Comparison of ENCODE assay signal across 19 mouse cellular contexts in the genomic region with DNA sequence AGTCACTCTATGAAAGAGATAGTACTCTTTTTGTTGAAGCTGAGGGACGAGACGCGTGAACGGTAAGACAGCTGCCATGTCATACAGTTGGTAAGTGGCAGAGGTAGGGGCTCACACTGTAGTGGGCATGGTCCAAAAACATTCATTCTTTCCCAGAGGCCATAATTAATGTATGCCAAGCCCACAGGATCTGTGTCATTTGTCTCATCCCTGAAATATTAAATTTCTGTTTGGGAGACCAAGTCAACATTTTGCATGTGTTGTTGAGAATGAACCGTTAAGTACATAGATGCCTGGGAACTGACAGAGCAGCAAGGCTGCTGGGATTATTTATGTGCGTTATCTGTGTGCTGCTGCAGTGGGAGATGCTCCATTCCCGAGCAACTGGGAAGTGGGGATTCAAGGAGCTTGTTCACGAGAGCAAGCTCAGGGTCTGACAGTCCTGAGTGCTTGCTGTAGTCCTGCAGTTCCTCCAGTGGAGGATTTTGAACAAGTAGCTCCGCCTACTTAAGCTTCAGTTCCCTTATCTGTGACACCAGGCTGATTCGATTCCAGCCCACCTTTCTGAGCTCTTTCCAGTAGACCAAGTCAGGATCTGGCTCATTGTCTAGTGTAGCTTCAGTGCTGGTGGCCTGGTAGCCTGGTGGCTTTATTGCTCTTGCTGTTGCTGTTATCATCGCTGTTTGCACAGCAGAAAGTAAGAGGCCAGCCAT. TPM values are rescaled to one million over a fixed set of nuclear protein-coding genes. Genes with fewer than 3 reads are reported as not detected.
A peak's percentile ranks its signal among the peaks of the same experiment; 100 is the strongest.
DNase-seq lines count a peak whose midpoint lies in the region; ATAC-seq and TF ChIP-seq lines count a peak whose summit lies in the region.
"Had no signal": no experiment of that assay in that cellular context is flagged by ENCODE, and none has a peak within 500 bp of the region (broad histone marks: within the 10 kb centered on the region; RNA-seq: fewer than 3 reads in every experiment).

No protein-coding gene starts in this region.

- peak; percentile 30 to 35; a peak in 2 of 4 replicates for TF ChIP-seq EP300 in MEL (IDR thresholded peaks at IDR 0.05; ENCODE audit: low read depth in 1 of 2, low read length in 2 of 2)
- peak; percentile 57 for TF ChIP-seq EP300 in liver, embryonic 14.5 days (IDR thresholded peaks at IDR 0.05; ENCODE audit: low read depth)

- H3K27me3 ChIP-seq in MEL (ENCODE audit: control insufficient read depth in 1 of 2, insufficient read depth in 2 of 2, low read length in 2 of 2) = no peaks in the 10 kb centered on the region
- H3K27me3 ChIP-seq in liver, embryonic 14.5 days (ENCODE audit: control insufficient read depth, insufficient read depth, low read length) = no peaks in the 10 kb centered on the region
- no peaks in the 10 kb centered on the region for H3K27me3 ChIP-seq in hindbrain, embryonic 16.5 days (replicated peaks; ENCODE audit: control insufficient read depth, insufficient read depth, low read length)
- H3K27me3 ChIP-seq: kidney, embryonic 15.5 days; limb, embryonic 12.5 days had no signal

- H3K9ac ChIP-seq in MEL (ENCODE audit: control insufficient read depth, low read depth, low read length, poor library complexity, severe bottlenecking) = peak overlapping the region; percentile 39
- H3K9ac ChIP-seq in liver, embryonic 14.5 days (replicated peaks) = no peak overlapping the region
- no peak overlapping the region for H3K9ac ChIP-seq in hindbrain, embryonic 16.5 days (ENCODE audit: low read depth, low read length)
- H3K9ac ChIP-seq: kidney, embryonic 15.5 days; limb, embryonic 12.5 days had no signal

- peak overlapping the region in 1 of 2 experiments; percentile 4; a peak in 1 of 4 replicates for H3K4me3 ChIP-seq in MEL (ENCODE audit: control insufficient read depth in 1 of 2, insufficient read depth in 1 of 2, low read depth in 2 of 2, low read length in 2 of 2)
- H3K4me3 ChIP-seq in liver, embryonic 14.5 days (ENCODE audit: insufficient read depth in 1 of 2, low read depth in 2 of 2, low read length in 2 of 2) = no peak overlapping the region
- H3K4me3 ChIP-seq in hindbrain, embryonic 16.5 days (ENCODE audit: low read length) = no peak overlapping the region
- H3K4me3 ChIP-seq: erythroblast, embryonic 14.5 days; gastrocnemius, adult 2 months; kidney, embryonic 15.5 days; left cerebral cortex, adult 2 months; limb, embryonic 12.5 days; midbrain, embryonic 10.5 days had no signal

- H3K79me2 ChIP-seq in MEL (ENCODE audit: control insufficient read depth, insufficient read depth, low read length, poor library complexity) = no peaks in the 10 kb centered on the region

- no peak for TF ChIP-seq POLR2A in MEL (IDR thresholded peaks at IDR 0.05; ENCODE audit: control insufficient read depth in 1 of 2, insufficient read depth in 1 of 2, low read depth in 1 of 2, low read length in 2 of 2, poor library complexity in 1 of 2)

- no peak overlapping the region; the same call in none of the 2 replicates for H3K4me2 ChIP-seq in liver, embryonic 14.5 days (ENCODE audit: low read depth)
- H3K4me2 ChIP-seq in hindbrain, embryonic 16.5 days (ENCODE audit: low read length) = no peak overlapping the region
- H3K4me2 ChIP-seq: kidney, embryonic 15.5 days; limb, embryonic 12.5 days had no signal

- TF ChIP-seq RAD21 in MEL (IDR thresholded peaks at IDR 0.05; ENCODE audit: low read depth, low read length) = no peak

- H3K36me3 ChIP-seq in MEL (ENCODE audit: control insufficient read depth in 1 of 2, insufficient read depth in 2 of 2, low read length in 2 of 2) = peaks cover 0 to 25% of the 10 kb centered on the region in 2 experiments; a peak in 2 of 4 replicates
- no peaks in the 10 kb centered on the region for H3K36me3 ChIP-seq in liver, embryonic 14.5 days (replicated peaks; ENCODE audit: control insufficient read depth, insufficient read depth, low read depth)
- no peaks in the 10 kb centered on the region for H3K36me3 ChIP-seq in hindbrain, embryonic 16.5 days (ENCODE audit: control insufficient read depth, insufficient read depth, low read length)
- H3K36me3 ChIP-seq: kidney, embryonic 15.5 days; limb, embryonic 12.5 days; midbrain, embryonic 10.5 days had no signal

- DNase-seq in MEL (ENCODE audit: low read depth, low spot score) = peak; percentile 89
- peak; percentile 47 to 52 (median 52) for DNase-seq in liver, embryonic 14.5 days (ENCODE audit: low read depth in 3 of 3, low spot score in 3 of 3)
- no peak for DNase-seq in lung, postnatal 25 days (ENCODE audit: low spot score)
- no peak for DNase-seq in thymus, adult 18-20 months
- DNase-seq: adrenal gland, adult 8-10 months; cerebellum, postnatal 10 days; gastrocnemius, adult 2 months; heart, postnatal 14 days; right cerebral cortex, postnatal 14 days had no signal

- TF ChIP-seq CTCF in MEL (IDR thresholded peaks at IDR 0.05 in 2 of 3, conservative IDR thresholded peaks at IDR 0.05 in 1 of 3; ENCODE audit: control insufficient read depth in 1 of 3, insufficient read depth in 1 of 3, low read depth in 2 of 3, low read length in 3 of 3, poor library complexity in 1 of 3, severe bottlenecking in 1 of 3) = no peak
- TF ChIP-seq CTCF in liver, embryonic 14.5 days (IDR thresholded peaks at IDR 0.05; ENCODE audit: low read depth) = 0 out of 2 replicates have a peak, but pooled peaks have one; percentile 3

- peak; percentile 80 for ATAC-seq in erythroblast, adult 5-6 weeks (replicated peaks; ENCODE audit: low FRiP score, poor library complexity, severe bottlenecking)
- ATAC-seq in liver, embryonic 14.5 days (ENCODE audit: insufficient read depth) = peak; percentile 85
- ATAC-seq in neutrophil, adult 5-6 weeks (ENCODE audit: extremely low read depth, insufficient number of reproducible peaks, low FRiP score, poor library complexity, severe bottlenecking) = peak; percentile 69
- ATAC-seq in hindbrain, embryonic 16.5 days = no peak
- ATAC-seq: forebrain, embryonic 16.5 days; lung, postnatal 0 days had no signal

- peaks cover 9 to 15% of the 10 kb centered on the region in 2 experiments for H3K4me1 ChIP-seq in MEL (ENCODE audit: control insufficient read depth in 1 of 2, insufficient read depth in 2 of 2, low read length in 2 of 2)
- peaks cover 7 to 11% of the 10 kb centered on the region in 2 experiments for H3K4me1 ChIP-seq in liver, embryonic 14.5 days (replicated peaks; ENCODE audit: control insufficient read depth in 2 of 2, insufficient read depth in 2 of 2, low read length in 1 of 2)
- no peaks in the 10 kb centered on the region for H3K4me1 ChIP-seq in hindbrain, embryonic 16.5 days (ENCODE audit: control insufficient read depth, insufficient read depth, low read depth, low read length)
- H3K4me1 ChIP-seq: kidney, embryonic 15.5 days; limb, embryonic 12.5 days had no signal

- no peaks in the 10 kb centered on the region for H3K9me3 ChIP-seq in MEL (replicated peaks; ENCODE audit: insufficient read depth, low read length)
- no peaks in the 10 kb centered on the region for H3K9me3 ChIP-seq in liver, embryonic 14.5 days (ENCODE audit: control insufficient read depth, low read length)
- H3K9me3 ChIP-seq in hindbrain, embryonic 16.5 days (ENCODE audit: control insufficient read depth, low read length) = no peaks in the 10 kb centered on the region
- H3K9me3 ChIP-seq: kidney, embryonic 15.5 days; limb, embryonic 12.5 days; midbrain, embryonic 10.5 days had no signal

- peak overlapping the region; percentile 19 for H3K27ac ChIP-seq in MEL (ENCODE audit: control insufficient read depth, low read depth, low read length)
- no peak overlapping the region for H3K27ac ChIP-seq in liver, embryonic 14.5 days
- no peak overlapping the region for H3K27ac ChIP-seq in hindbrain, embryonic 16.5 days (ENCODE audit: low read depth, low read length)
- H3K27ac ChIP-seq: gastrocnemius, adult 2 months; kidney, embryonic 15.5 days; left cerebral cortex, adult 2 months; limb, embryonic 12.5 days; midbrain, embryonic 10.5 days had no signal

- WGBS in liver, embryonic 14.5 days (ENCODE audit: insufficient replicate concordance) = 43% methylated on average over 11 of the region's 11 CpGs
- WGBS in hindbrain, embryonic 16.5 days = 79% methylated on average over 11 of the region's 11 CpGs

TF ChIP-seq in MEL, 35 proteins besides CTCF, POLR2A, EP300 and RAD21:
- TF ChIP-seq TAL1 (IDR thresholded peaks at IDR 0.05; ENCODE audit: low read length) = peak; percentile 56
- TF ChIP-seq KAT2A (conservative IDR thresholded peaks at IDR 0.05; ENCODE audit: low read depth, low read length) = no peak
- TF ChIP-seq ZC3H11A (IDR thresholded peaks at IDR 0.05; ENCODE audit: low read depth, low read length) = no peak
- no peak for TF ChIP-seq POLR2AphosphoS2 (IDR thresholded peaks at IDR 0.05; ENCODE audit: low read length)
- TF ChIP-seq TCF12 (IDR thresholded peaks at IDR 0.05; ENCODE audit: low read depth, low read length) = peak; percentile 43; the same call in 1 of the 2 replicates
- peak; percentile 66 for TF ChIP-seq GATA1 (IDR thresholded peaks at IDR 0.05; ENCODE audit: low read depth, low read length)
- 0 out of 2 replicates have a peak, but pooled peaks have one; percentile 37 for TF ChIP-seq UBTF (IDR thresholded peaks at IDR 0.05; ENCODE audit: borderline replicate concordance, insufficient read depth, low read depth, low read length)
- 0 out of 2 replicates have a peak, but pooled peaks have one; percentile 25 for TF ChIP-seq TBP (IDR thresholded peaks at IDR 0.05; ENCODE audit: low read depth, low read length)
- no peak for TF ChIP-seq NELFE (IDR thresholded peaks at IDR 0.05; ENCODE audit: low read depth, low read length)
- TF ChIP-seq HCFC1 (IDR thresholded peaks at IDR 0.05; ENCODE audit: low read depth, low read length) = no peak
- peak; percentile 73; the same call in 1 of the 2 replicates for TF ChIP-seq MYC (IDR thresholded peaks at IDR 0.05; ENCODE audit: low read depth, low read length)
- peak; percentile 33; the same call in 1 of the 2 replicates for TF ChIP-seq ETS1 (IDR thresholded peaks at IDR 0.05; ENCODE audit: low read depth, low read length)
- peak; percentile 70 for TF ChIP-seq MXI1 (IDR thresholded peaks at IDR 0.05; ENCODE audit: low read depth, low read length)
- TF ChIP-seq SIN3A (IDR thresholded peaks at IDR 0.05; ENCODE audit: low read length) = peak; percentile 30; the same call in 1 of the 2 replicates

RNA-seq across cellular contexts. Expression of gene Cd44, which starts 12.5 kb away (rescaled TPM):
- total RNA-seq in MEL (2012; rRNA removed) = 43.8 and 58.5 TPM in 2 replicates
- 100 to 1,000 TPM in 1 of 2 experiments, 10 to 100 TPM in 1; 53.9 to 226 TPM for polyA plus RNA-seq in MEL (2012; ENCODE audit: insufficient read depth in 1 of 2, insufficient read length in 2 of 2, low read depth in 1 of 2, low replicate concordance in 2 of 2, missing spikeins in 1 of 2)
- 59.9 and 67.5 TPM in 2 replicates for total RNA-seq in erythroblast, adult 5-6 weeks (2015; ENCODE audit: low replicate concordance)
- total RNA-seq in erythroblast, adult 5-6 weeks (2017; ENCODE audit: low replicate concordance) = 36.5 and 44.4 TPM in 2 replicates
- polyA plus RNA-seq in liver, embryonic 14.5 days (2012; rRNA removed) = 8.4 and 9.2 TPM in 2 replicates
- polyA plus RNA-seq in liver, embryonic 14.5 days (2014; fragmentation: Nextera tagmentation; extraction: Ambion mirVana) = 15.5 and 16.2 TPM in 2 replicates
- total RNA-seq in neutrophil, adult 5-6 weeks (2017) = 533 and 558 TPM in 2 replicates
- polyA plus RNA-seq in hindbrain, embryonic 16.5 days (2015; fragmentation: Nextera tagmentation; extraction: Ambion mirVana) = 4.7 and 5.1 TPM in 2 replicates

Comparison
In these comparisons a context has a peak if more than half of its experiments do, and no peak if none do; other contexts are left out.
1. DNase-seq: peak in MEL (single experiment) and liver, embryonic 14.5 days (3 of 3); none in lung, postnatal 25 days (single experiment) and thymus, adult 18-20 months (0 of 2).